Mouse (Mus musculus): ENCODE results near the gene Dclk1. TPM values are rescaled to one million over a fixed set of nuclear protein-coding genes. Genes with fewer than 3 reads are reported as not detected.

Gene Dclk1
- total RNA-seq, 2 experiments from 2014 or later, result 11.9 to 13.0 TPM

GRCm38 (mm10) chr3:55558570-55558969 lies 316.4 kb downstream of the Dclk1 start:
- intact Hi-C loops (cut with DNase I), result no loop called here
- DNase-seq, result no peak

GRCm38 (mm10) chr3:55567476-55567875 lies 325.3 kb downstream of the Dclk1 start:
- no peak for DNase-seq
- intact Hi-C loops (cut with DNase I), result no loop called here

- intact Hi-C loops (cut with DNase I), result no loop called here
- no peak for DNase-seq
Measured at GRCm38 (mm10) chr3:55569539-55569938, 327.4 kb downstream of the Dclk1 start.

GRCm38 (mm10) chr3:55571034-55571433 lies 328.9 kb downstream of the Dclk1 start:
- intact Hi-C loops (cut with DNase I), result no loop called here
- no peak for DNase-seq

GRCm38 (mm10) chr3:55571552-55572296 lies 329.6 kb downstream of the Dclk1 start:
- intact Hi-C loops (cut with DNase I), result no loop called here
- peak; percentile 14 to 26 for DNase-seq

- intact Hi-C loops (cut with DNase I), result no loop called here
- no peak for DNase-seq
Measured at GRCm38 (mm10) chr3:55572297-55572681, 330.1 kb downstream of the Dclk1 start.

- peak; percentile 4 to 22 for DNase-seq
- intact Hi-C loops (cut with DNase I), result no loop called here
Measured at GRCm38 (mm10) chr3:55574003-55574402, 331.8 kb downstream of the Dclk1 start.

GRCm38 (mm10) chr3:55587434-55587971 lies 345.3 kb downstream of the Dclk1 start:
- no peak for DNase-seq

GRCm38 (mm10) chr3:55587972-55588946 lies 346.1 kb downstream of the Dclk1 start:
- peak; percentile 45 for DNase-seq
- intact Hi-C loops (cut with DNase I), result no loop called here

More at GRCm38 (mm10) chr3:55587434-55587971, 345.3 kb downstream of the Dclk1 start:
- intact Hi-C loops (cut with DNase I), result no loop called here

Other genes starting within 250 kb of the Dclk1 start
- gene Ccna1, start 186.9 kb upstream of the Dclk1 start, total RNA-seq (2021), result under 1 TPM; 0.31 to 0.60 TPM
- gene Spg20, start 130.3 kb upstream of the Dclk1 start, total RNA-seq (2021), result 10 to 100 TPM; 38.7 to 45.3 TPM
- gene Ccdc169, start 105.0 kb upstream of the Dclk1 start, total RNA-seq (2021), result under 1 TPM; 0.10 to 0.15 TPM
- not detected for gene Sohlh2, start 60.3 kb upstream of the Dclk1 start, total RNA-seq (2021)
- gene Gm21954, start 229.8 kb downstream of the Dclk1 start, total RNA-seq (2021), result not detected